Mouse (Mus musculus): ENCODE results near the gene Marcksl1. TPM values are rescaled to one million over a fixed set of nuclear protein-coding genes. Genes with fewer than 3 reads are reported as not detected.

The Marcksl1 gene
- polyA plus RNA-seq, 1 experiment from 2014 or later = 641 TPM

DNA sequence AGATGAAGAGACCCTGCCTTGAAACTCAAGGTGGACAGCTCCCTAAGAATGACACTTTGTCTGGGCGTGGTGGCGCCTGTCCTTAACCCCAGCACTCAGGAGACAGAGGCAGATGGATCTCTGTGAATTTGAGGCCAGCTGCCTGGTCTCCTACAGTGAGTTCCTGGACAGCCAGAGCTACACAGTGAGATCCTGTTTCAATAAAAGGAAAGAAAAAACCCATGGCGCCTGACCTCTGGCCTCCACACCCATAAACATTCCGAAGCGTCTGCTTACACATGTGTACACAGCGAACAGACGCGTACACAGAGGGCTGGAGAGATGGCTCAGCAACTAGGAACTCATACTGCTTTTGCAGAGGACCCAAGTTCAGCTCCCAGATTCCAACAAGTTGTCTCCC is 50.3 kb downstream of the Marcksl1 start:
- Histone ChIP-seq H3K4me2 (replicated peaks) (no peak overlapping the region), H3K36me3 (no peaks in the 10 kb centered on the region), H3K27ac (replicated peaks) (no peak overlapping the region), H3K4me1 (0 out of 2 replicates have a peak, but pooled peaks cover 3% of the 10 kb centered on the region), H3K9ac (no peak overlapping the region), H3K27me3 (no peaks in the 10 kb centered on the region), H3K9me3 (replicated peaks) (no peaks in the 10 kb centered on the region), H3K4me3 (replicated peaks) (no peak overlapping the region)
- WGBS = 39% methylated on average over 8 of the region's 8 CpGs
- no peak for ATAC-seq (ENCODE audit: insufficient number of reproducible peaks, low FRiP score, low TSS enrichment, low read depth)

DNA sequence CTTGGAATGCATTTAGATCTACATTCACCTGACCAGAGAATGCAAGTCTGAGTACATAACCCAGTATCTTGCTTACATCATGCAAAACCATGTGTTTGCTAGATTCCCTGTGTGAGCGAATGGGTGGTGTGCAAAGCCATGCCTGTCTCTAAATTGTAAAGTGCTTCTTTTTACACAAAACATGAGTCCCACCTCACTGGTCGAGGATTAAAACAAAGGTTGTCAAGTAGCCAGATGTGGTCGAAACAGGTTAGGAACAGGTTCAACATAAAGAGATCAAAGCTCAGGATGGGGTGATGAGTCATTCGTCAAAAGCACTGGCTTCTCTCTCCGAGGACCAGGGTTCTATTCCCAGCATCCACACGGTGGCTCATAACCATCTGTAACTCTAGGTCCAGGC is 51.8 kb downstream of the Marcksl1 start:
- Histone ChIP-seq H3K27me3 (no peaks in the 10 kb centered on the region), H3K4me1 (0 out of 2 replicates have a peak, but pooled peaks cover 3% of the 10 kb centered on the region), H3K9me3 (replicated peaks) (no peaks in the 10 kb centered on the region), H3K27ac (replicated peaks) (no peak overlapping the region), H3K4me2 (replicated peaks) (no peak overlapping the region), H3K4me3 (replicated peaks) (no peak overlapping the region), H3K36me3 (no peaks in the 10 kb centered on the region), H3K9ac (no peak overlapping the region)
- no peak for ATAC-seq (ENCODE audit: insufficient number of reproducible peaks, low FRiP score, low TSS enrichment, low read depth)
- WGBS = 78% methylated on average over 6 of the region's 6 CpGs

Small RNAs within 50 kb of the gene (microRNA-seq; reads per million reads assigned to microRNA genes)
- not detected for gene Mir8119 (ENCODE audit: borderline number of aligned reads)

Other genes starting within 250 kb of the Marcksl1 start
- 4.9 and 6.9 TPM in 2 replicates for gene Sync, start 226.0 kb upstream of the Marcksl1 start, polyA plus RNA-seq (2015; fragmentation: Nextera tagmentation; extraction: Ambion mirVana)
- 325 and 329 TPM in 2 replicates for gene Rbbp4, start 178.2 kb upstream of the Marcksl1 start, polyA plus RNA-seq (2015; fragmentation: Nextera tagmentation; extraction: Ambion mirVana)
- 36.6 and 41.2 TPM in 2 replicates for gene Zbtb8os, start 177.9 kb upstream of the Marcksl1 start, polyA plus RNA-seq (2015; fragmentation: Nextera tagmentation; extraction: Ambion mirVana)
- 12.8 and 14.1 TPM in 2 replicates for gene Zbtb8a, start 135.5 kb upstream of the Marcksl1 start, polyA plus RNA-seq (2015; fragmentation: Nextera tagmentation; extraction: Ambion mirVana)
- gene Zbtb8b, start 72.7 kb upstream of the Marcksl1 start, polyA plus RNA-seq (2015; fragmentation: Nextera tagmentation; extraction: Ambion mirVana) = 1.2 and 1.3 TPM in 2 replicates
- 31.2 and 32.4 TPM in 2 replicates for gene Bsdc1, start 52.0 kb upstream of the Marcksl1 start, polyA plus RNA-seq (2015; fragmentation: Nextera tagmentation; extraction: Ambion mirVana)
- not detected in 2 replicates for gene Tssk3, start 22.6 kb upstream of the Marcksl1 start, polyA plus RNA-seq (2015; fragmentation: Nextera tagmentation; extraction: Ambion mirVana)
- not detected in 2 replicates for gene Fam229a, start 22.4 kb upstream of the Marcksl1 start, polyA plus RNA-seq (2015; fragmentation: Nextera tagmentation; extraction: Ambion mirVana)
- 200 and 207 TPM in 2 replicates for gene Hdac1, start 29.1 kb downstream of the Marcksl1 start, polyA plus RNA-seq (2015; fragmentation: Nextera tagmentation; extraction: Ambion mirVana)
- 5.5 and 6.8 TPM in 2 replicates for gene Lck, start 60.1 kb downstream of the Marcksl1 start, polyA plus RNA-seq (2015; fragmentation: Nextera tagmentation; extraction: Ambion mirVana)
- gene Fam167b, start 65.0 kb downstream of the Marcksl1 start, polyA plus RNA-seq (2015; fragmentation: Nextera tagmentation; extraction: Ambion mirVana) = 6.7 and 7.5 TPM in 2 replicates
- 270 and 284 TPM in 2 replicates for gene Eif3i, start 87.1 kb downstream of the Marcksl1 start, polyA plus RNA-seq (2015; fragmentation: Nextera tagmentation; extraction: Ambion mirVana)
- gene Tmem234, start 87.1 kb downstream of the Marcksl1 start, polyA plus RNA-seq (2015; fragmentation: Nextera tagmentation; extraction: Ambion mirVana) = 197 and 210 TPM in 2 replicates
- gene Dcdc2b, start 100.7 kb downstream of the Marcksl1 start, polyA plus RNA-seq (2015; fragmentation: Nextera tagmentation; extraction: Ambion mirVana) = 3.4 and 3.7 TPM in 2 replicates
- 31.8 and 34.1 TPM in 2 replicates for gene Iqcc, start 105.5 kb downstream of the Marcksl1 start, polyA plus RNA-seq (2015; fragmentation: Nextera tagmentation; extraction: Ambion mirVana)
- gene Ccdc28b, start 110.4 kb downstream of the Marcksl1 start, polyA plus RNA-seq (2015; fragmentation: Nextera tagmentation; extraction: Ambion mirVana) = 63.3 and 66.7 TPM in 2 replicates
- 88.0 and 91.4 TPM in 2 replicates for gene Txlna, start 127.5 kb downstream of the Marcksl1 start, polyA plus RNA-seq (2015; fragmentation: Nextera tagmentation; extraction: Ambion mirVana)
- gene Kpna6, start 159.2 kb downstream of the Marcksl1 start, polyA plus RNA-seq (2015; fragmentation: Nextera tagmentation; extraction: Ambion mirVana) = 15.3 and 16.3 TPM in 2 replicates
- 13.5 and 15.0 TPM in 2 replicates for gene Tmem39b, start 183.3 kb downstream of the Marcksl1 start, polyA plus RNA-seq (2015; fragmentation: Nextera tagmentation; extraction: Ambion mirVana)
- 98.8 and 99.1 TPM in 2 replicates for gene Khdrbs1, start 228.7 kb downstream of the Marcksl1 start, polyA plus RNA-seq (2015; fragmentation: Nextera tagmentation; extraction: Ambion mirVana)